Comparison of ENCODE assay signal across 23 mouse cellular contexts in the genomic region with DNA sequence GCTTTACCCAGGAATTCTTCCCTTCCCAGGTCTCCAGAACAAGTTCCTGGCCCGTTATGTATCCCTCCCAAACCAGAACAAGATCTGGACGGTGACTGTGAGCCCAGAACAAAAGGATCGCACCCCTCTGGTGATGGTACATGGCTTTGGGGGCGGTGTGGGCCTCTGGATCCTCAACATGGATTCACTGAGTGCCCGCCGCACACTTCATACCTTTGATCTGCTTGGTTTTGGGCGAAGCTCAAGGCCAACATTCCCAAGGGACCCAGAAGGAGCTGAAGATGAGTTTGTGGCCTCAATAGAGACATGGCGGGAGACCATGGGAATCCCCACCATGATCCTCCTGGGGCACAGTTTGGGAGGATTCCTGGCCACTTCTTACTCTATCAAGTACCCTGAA. TPM values are rescaled to one million over a fixed set of nuclear protein-coding genes. Genes with fewer than 3 reads are reported as not detected.
"Had no signal": no experiment of that assay in that cellular context is flagged by ENCODE, and none has a peak within 500 bp of the region (broad histone marks: within the 10 kb centered on the region; RNA-seq: fewer than 3 reads in every experiment).

No protein-coding gene starts in this region.

- ATAC-seq: lung, postnatal 0 days; midbrain, embryonic 13.5 days; midbrain, embryonic 15.5 days had no signal

- H3K4me3 ChIP-seq: lung, embryonic 15.5 days; megakaryocyte, embryonic 14.5 days; midbrain, embryonic 13.5 days; midbrain, embryonic 15.5 days; neural tube, embryonic 12.5 days; stomach, embryonic 15.5 days had no signal

- H3K4me2 ChIP-seq: lung, embryonic 15.5 days; midbrain, embryonic 11.5 days; midbrain, embryonic 13.5 days; midbrain, embryonic 15.5 days; neural tube, embryonic 12.5 days; stomach, embryonic 15.5 days had no signal

- DNase-seq: lung, adult 2 months; lung, postnatal 14 days; lung, postnatal 36 days; right cerebral cortex, postnatal 14 days; thymus, adult 2 months; thymus, postnatal 14 days; thymus, postnatal 36 days had no signal

- H3K27ac ChIP-seq: lung, embryonic 15.5 days; macrophage; midbrain, embryonic 13.5 days; midbrain, embryonic 15.5 days; neural tube, embryonic 12.5 days; stomach, embryonic 15.5 days; stomach, postnatal 0 days had no signal

- H3K27me3 ChIP-seq: lung, embryonic 15.5 days; megakaryocyte, embryonic 14.5 days; midbrain, embryonic 15.5 days; stomach, embryonic 15.5 days had no signal

- H3K9ac ChIP-seq: lung, embryonic 15.5 days; midbrain, embryonic 13.5 days; midbrain, embryonic 15.5 days; neural tube, embryonic 12.5 days; stomach, embryonic 15.5 days had no signal

- H3K9me3 ChIP-seq: lung, embryonic 15.5 days; megakaryocyte, embryonic 14.5 days; midbrain, embryonic 13.5 days; midbrain, embryonic 15.5 days; neural tube, embryonic 12.5 days; stomach, embryonic 15.5 days had no signal

- H3K36me3 ChIP-seq: lung, embryonic 15.5 days; midbrain, embryonic 15.5 days had no signal

RNA-seq across cellular contexts. Expression of gene Olfr49, which starts 22.1 kb away (rescaled TPM):
- polyA plus RNA-seq: liver, embryonic 16.5 days; lung, adult 2 months; lung, embryonic 15.5 days; macrophage; midbrain, embryonic 11.5 days; midbrain, embryonic 13.5 days; midbrain, embryonic 15.5 days; midbrain, postnatal 0 days; neural tube, embryonic 12.5 days; neural tube, embryonic 14.5 days; spleen, adult 2 months; stomach, embryonic 15.5 days; testis, adult 2 months; thymus, adult 2 months; urinary bladder, adult 2 months had no signal
